Mouse (Mus musculus) kidney, embryonic 16.5 days (tissue): Measurements from ENCODE around the gene Adra2b. TPM values are rescaled to one million over a fixed set of nuclear protein-coding genes. Genes with fewer than 3 reads are reported as not detected.

ENCODE experiments used
- ATAC-seq: fragments of 200-750 bp; cut with Nextera tagmentation; 2 replicates; pipeline ENCODE4 v1.8.0; 2017; ENCODE audit warnings: moderate TSS enrichment; ENCODE audit not compliant: low FRiP score, low TSS enrichment
- H3K27ac ChIP-seq: fragments of 300-500 bp; sonication (generic); 2 replicates; pipeline ENCODE4 v1.5.1; 2014; ENCODE audit warnings: low read length
- H3K27me3 ChIP-seq: fragments of 300-500 bp; sonication (generic); 2 replicates; pipeline ENCODE4 v1.6.1; 2014; ENCODE audit warnings: low read length, control low read depth, mixed read lengths; ENCODE audit not compliant: insufficient read depth
- H3K36me3 ChIP-seq: fragments of 300-500 bp; sonication (generic); 2 replicates; pipeline ENCODE4 v1.6.1; 2014; ENCODE audit warnings: low read length, control low read depth, mixed read lengths; ENCODE audit not compliant: insufficient read depth
- H3K4me1 ChIP-seq: fragments of 300-500 bp; sonication (generic); 2 replicates; pipeline ENCODE4 v1.6.1; 2014; ENCODE audit warnings: low read length, control low read depth, mixed read lengths; ENCODE audit not compliant: insufficient read depth
- H3K4me2 ChIP-seq: fragments of 300-500 bp; sonication (generic); replicated peaks from 2 replicates; pipeline ENCODE4 v1.6.1; 2014; ENCODE audit warnings: low read depth, low read length
- H3K4me3 ChIP-seq: fragments of 300-500 bp; sonication (generic); 2 replicates; pipeline ENCODE4 v1.5.1; 2014; ENCODE audit warnings: mild to moderate bottlenecking, low read length
- H3K9ac ChIP-seq: fragments of 300-500 bp; sonication (generic); replicated peaks from 2 replicates; pipeline ENCODE4 v1.6.1; 2014; ENCODE audit warnings: low read length
- H3K9me3 ChIP-seq: fragments of 300-500 bp; sonication (generic); 2 replicates; pipeline ENCODE4 v1.6.1; 2016; ENCODE audit warnings: low read length, control low read depth
- WGBS: fragments of 180-500 bp; shearing (Covaris S2); extraction: QIAGEN DNeasy Blood & Tissue Kit; methylation state at CpG from one replicate; pipeline ENCODE4 v1.1.7; 2014; 5-methylcytosine and 5-hydroxymethylcytosine counted together
- polyA plus RNA-seq: library from polyadenylated mRNA; unstranded; fragments of >200 nt; fragmentation: Nextera tagmentation; extraction: Ambion mirVana; gene quantifications from 2 replicates; pipeline ENCODE4 v1.2.1, GENCODE M21; 2015

The Adra2b gene
- polyA plus RNA-seq, 1 experiment from 2014 or later: 7.8 TPM

DNA sequence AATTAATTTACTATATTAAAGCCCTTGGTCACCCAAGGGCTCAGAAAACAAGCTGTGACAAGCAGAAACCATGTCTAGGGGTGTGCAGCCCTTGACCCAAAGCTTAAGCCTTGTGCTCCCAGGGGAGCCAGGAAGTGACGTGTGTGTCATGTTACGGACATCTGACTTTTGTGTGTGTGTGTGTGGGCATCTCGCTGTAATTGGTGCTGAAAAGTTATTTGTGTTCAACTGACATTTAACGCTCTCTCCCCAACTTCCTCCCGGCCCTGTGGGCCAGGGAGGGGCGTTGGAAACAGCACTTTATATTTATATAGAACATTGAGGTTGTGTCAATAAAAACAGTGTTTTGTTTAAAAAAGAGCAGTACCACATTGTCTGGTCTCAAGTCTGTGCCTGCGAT lies 25.0 kb upstream of the Adra2b start:
- no peak for ATAC-seq
- Histone ChIP-seq H3K4me3 (no peak overlapping the region), H3K27ac (no peak overlapping the region), H3K27me3 (no peaks in the 10 kb centered on the region), H3K4me1 (peaks cover 27% of the 10 kb centered on the region), H3K9ac (no peak overlapping the region), H3K4me2 (peak overlapping the region; percentile 88; the same call in 1 of the 2 replicates), H3K36me3 (no peaks in the 10 kb centered on the region), H3K9me3 (no peaks in the 10 kb centered on the region)
- 42% methylated on average over 7 of the region's 7 CpGs for WGBS

GRCm38 (mm10) chr2:127338416-127338815 lies 24.6 kb upstream of the Adra2b start, which contains the start of gene Astl:
Gene Astl (plus strand): TSS chr2:127338639.
- 86% methylated on average over 4 of the region's 4 CpGs for WGBS
- H3K27me3 ChIP-seq: no peaks in the 10 kb centered on the region
- H3K4me3 ChIP-seq: peak within 1 kb of the TSS; percentile 61
- no peaks in the 10 kb centered on the region for H3K9me3 ChIP-seq
- peaks cover 24% of the 10 kb centered on the region for H3K4me1 ChIP-seq
- H3K4me2 ChIP-seq: peak within 1 kb of the TSS; percentile 88
- no peak within 1 kb of the TSS for H3K27ac ChIP-seq
- H3K9ac ChIP-seq: no peak within 1 kb of the TSS
- no peak for ATAC-seq
- H3K36me3 ChIP-seq: no peaks in the 10 kb centered on the region

DNA sequence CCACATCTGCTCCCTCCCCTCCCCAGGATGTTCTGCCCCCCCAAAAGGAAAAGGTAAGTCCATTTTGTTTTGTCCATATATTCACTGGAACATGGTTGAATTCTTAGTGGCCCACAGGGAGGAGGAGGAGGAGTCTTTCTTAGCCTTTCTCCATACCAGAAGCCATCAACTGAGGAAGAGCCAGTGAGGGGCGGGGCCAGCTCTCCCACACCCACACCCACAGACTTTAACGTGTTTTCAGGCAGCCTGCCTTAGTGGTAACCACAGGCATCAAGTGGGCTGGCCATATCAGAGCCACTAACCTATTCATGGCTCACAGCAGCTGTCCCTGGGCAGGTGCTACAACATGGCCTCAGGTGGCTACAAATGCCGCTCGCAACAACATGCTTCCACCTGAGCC lies 24.2 kb upstream of the Adra2b start:
- H3K27me3 ChIP-seq: no peaks in the 10 kb centered on the region
- H3K27ac ChIP-seq: no peak overlapping the region
- H3K9me3 ChIP-seq: no peaks in the 10 kb centered on the region
- 72% methylated on average over 4 of the region's 4 CpGs for WGBS
- no peak overlapping the region for H3K9ac ChIP-seq
- H3K4me1 ChIP-seq: peaks cover 20% of the 10 kb centered on the region
- H3K4me2 ChIP-seq: no peak overlapping the region
- no peaks in the 10 kb centered on the region for H3K36me3 ChIP-seq
- ATAC-seq: no peak
- no peak overlapping the region for H3K4me3 ChIP-seq

DNA sequence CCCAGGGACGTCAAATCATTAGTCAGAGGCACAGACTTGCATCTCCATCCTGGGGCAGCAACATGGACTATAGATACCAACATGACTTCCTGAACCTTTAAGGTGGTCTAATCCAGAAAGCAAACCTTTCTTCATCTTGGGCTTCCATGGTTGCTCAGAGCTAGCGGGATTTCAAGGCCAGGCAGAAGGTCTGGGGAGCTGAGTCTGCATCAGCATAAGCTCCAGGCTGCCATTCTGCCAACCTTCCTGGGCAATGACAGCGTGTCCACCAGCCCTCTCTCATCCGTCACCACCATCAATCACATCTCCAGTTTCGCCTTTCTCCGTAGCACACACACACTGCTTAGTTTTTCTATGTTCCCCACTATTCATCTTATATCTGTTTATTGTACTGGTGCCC lies 23.7 kb upstream of the Adra2b start:
- Histone ChIP-seq H3K4me2 (no peak overlapping the region), H3K4me3 (no peak overlapping the region), H3K9ac (no peak overlapping the region), H3K9me3 (no peaks in the 10 kb centered on the region), H3K4me1 (peaks cover 17% of the 10 kb centered on the region), H3K27ac (no peak overlapping the region), H3K36me3 (no peaks in the 10 kb centered on the region), H3K27me3 (no peaks in the 10 kb centered on the region)
- 72% methylated on average over 6 of the region's 6 CpGs for WGBS
- ATAC-seq: no peak

GRCm38 (mm10) chr2:127341159-127341558 lies 21.8 kb upstream of the Adra2b start:
- 0 out of 2 replicates have a peak, but pooled peaks have one; percentile 20 for ATAC-seq
- no peaks in the 10 kb centered on the region for H3K27me3 ChIP-seq
- no peaks in the 10 kb centered on the region for H3K36me3 ChIP-seq
- H3K4me1 ChIP-seq: 0 out of 2 replicates have a peak, but pooled peaks cover 4% of the 10 kb centered on the region
- no peak overlapping the region for H3K27ac ChIP-seq
- H3K9ac ChIP-seq: no peak overlapping the region
- no peak overlapping the region for H3K4me2 ChIP-seq
- H3K4me3 ChIP-seq: no peak overlapping the region
- 9% methylated on average over 3 of the region's 3 CpGs for WGBS
- H3K9me3 ChIP-seq: no peaks in the 10 kb centered on the region

GRCm38 (mm10) chr2:127346334-127346733 lies 16.7 kb upstream of the Adra2b start:
- no peaks in the 10 kb centered on the region for H3K36me3 ChIP-seq
- peak; percentile 65; the same call in 1 of the 2 replicates for ATAC-seq
- H3K4me1 ChIP-seq: no peaks in the 10 kb centered on the region
- 61% methylated on average over 1 of the region's 1 CpGs for WGBS
- H3K4me3 ChIP-seq: no peak overlapping the region
- H3K4me2 ChIP-seq: no peak overlapping the region
- H3K9ac ChIP-seq: no peak overlapping the region
- H3K27me3 ChIP-seq: no peaks in the 10 kb centered on the region
- no peaks in the 10 kb centered on the region for H3K9me3 ChIP-seq
- H3K27ac ChIP-seq: no peak overlapping the region

GRCm38 (mm10) chr2:127347147-127347985 lies 15.6 kb upstream of the Adra2b start:
- ATAC-seq: no peak
- WGBS: 75% methylated on average over 13 of the region's 13 CpGs
- H3K9me3 ChIP-seq: no peaks in the 10 kb centered on the region
- H3K4me3 ChIP-seq: no peak overlapping the region
- H3K36me3 ChIP-seq: no peaks in the 10 kb centered on the region
- no peak overlapping the region for H3K4me2 ChIP-seq
- H3K27me3 ChIP-seq: no peaks in the 10 kb centered on the region
- no peaks in the 10 kb centered on the region for H3K4me1 ChIP-seq
- no peak overlapping the region for H3K27ac ChIP-seq
- H3K9ac ChIP-seq: no peak overlapping the region

GRCm38 (mm10) chr2:127353881-127354280 lies 9.1 kb upstream of the Adra2b start:
- Histone ChIP-seq H3K27me3 (no peaks in the 10 kb centered on the region; the same call in 1 of the 2 replicates), H3K4me2 (no peak overlapping the region), H3K4me3 (no peak overlapping the region), H3K27ac (no peak overlapping the region), H3K9me3 (no peaks in the 10 kb centered on the region), H3K9ac (no peak overlapping the region), H3K4me1 (no peaks in the 10 kb centered on the region), H3K36me3 (no peaks in the 10 kb centered on the region)
- ATAC-seq: no peak
- 90% methylated on average over 4 of the region's 4 CpGs for whole genome bisulfite sequencing

GRCm38 (mm10) chr2:127363282-127363652 lies 259 bp downstream of the Adra2b start:
- Histone ChIP-seq H3K4me1 (peaks cover 13% of the 10 kb centered on the region), H3K9me3 (no peaks in the 10 kb centered on the region), H3K4me3 (peak overlapping the region; percentile 48), H3K36me3 (no peaks in the 10 kb centered on the region), H3K4me2 (peak overlapping the region; percentile 77), H3K27me3 (peaks cover 54% of the 10 kb centered on the region), H3K9ac (peak overlapping the region; percentile 56), H3K27ac (no peak overlapping the region)
- ATAC-seq: peak; percentile 46
- WGBS: 1% methylated on average over 26 of the region's 28 CpGs

DNA sequence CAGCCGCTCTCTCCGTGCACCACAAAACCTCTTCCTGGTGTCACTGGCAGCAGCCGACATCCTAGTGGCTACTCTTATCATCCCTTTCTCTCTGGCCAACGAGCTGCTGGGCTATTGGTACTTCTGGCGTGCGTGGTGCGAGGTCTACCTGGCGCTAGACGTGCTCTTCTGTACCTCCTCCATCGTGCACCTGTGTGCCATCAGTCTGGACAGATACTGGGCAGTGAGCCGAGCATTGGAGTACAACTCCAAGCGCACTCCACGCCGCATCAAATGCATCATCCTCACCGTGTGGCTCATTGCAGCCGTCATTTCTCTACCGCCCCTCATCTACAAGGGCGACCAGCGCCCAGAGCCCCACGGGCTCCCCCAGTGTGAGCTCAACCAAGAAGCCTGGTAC lies 688 bp downstream of the Adra2b start:
- H3K36me3 ChIP-seq: no peaks in the 10 kb centered on the region
- peak overlapping the region; percentile 77 for H3K4me2 ChIP-seq
- 0 out of 2 replicates have a peak, but pooled peaks have one; percentile 6 for ATAC-seq
- H3K4me1 ChIP-seq: peaks cover 13% of the 10 kb centered on the region
- H3K27ac ChIP-seq: no peak overlapping the region
- WGBS: 2% methylated on average over 20 of the region's 20 CpGs
- H3K9me3 ChIP-seq: no peaks in the 10 kb centered on the region
- peaks cover 54% of the 10 kb centered on the region for H3K27me3 ChIP-seq
- H3K9ac ChIP-seq: no peak overlapping the region; the same call in 1 of the 2 replicates
- H3K4me3 ChIP-seq: peak overlapping the region; percentile 48
